Mouse (Mus musculus) liver, embryonic 12.5 days (tissue): ENCODE measurements around the gene Coro2b. TPM values are rescaled to one million over a fixed set of nuclear protein-coding genes. Genes with fewer than 3 reads are reported as not detected.
A peak's percentile ranks its signal among the peaks of the same experiment; 100 is the strongest.

ENCODE experiments used
- ATAC-seq: fragments of 200-750 bp; cut with Nextera tagmentation; 2 replicates; pipeline ENCODE4 v1.8.0; 2017; ENCODE audit warnings: moderate number of reproducible peaks, mild to moderate bottlenecking, moderate library complexity
- H3K27ac ChIP-seq: fragments of 300-500 bp; sonication (generic); 2 replicates; pipeline ENCODE4 v1.5.1; 2016; ENCODE audit warnings: mild to moderate bottlenecking
- H3K27me3 ChIP-seq: fragments of 300-500 bp; sonication (generic); replicated peaks from 2 replicates; pipeline ENCODE4 v1.6.1; 2016; ENCODE audit warnings: mild to moderate bottlenecking, moderate library complexity
- H3K36me3 ChIP-seq: fragments of 300-500 bp; sonication (generic); 2 replicates; pipeline ENCODE4 v1.6.1; 2016; ENCODE audit warnings: mild to moderate bottlenecking, moderate library complexity
- H3K4me1 ChIP-seq: fragments of 300-500 bp; sonication (generic); 2 replicates; pipeline ENCODE4 v1.6.1; 2016
- H3K4me2 ChIP-seq: fragments of 300-500 bp; sonication (generic); 2 replicates; pipeline ENCODE4 v1.6.1; 2016; ENCODE audit warnings: mild to moderate bottlenecking, moderate library complexity
- H3K4me3 ChIP-seq: fragments of 300-500 bp; sonication (generic); 2 replicates; pipeline ENCODE4 v1.5.1; 2016; ENCODE audit warnings: mild to moderate bottlenecking, moderate library complexity
- H3K9ac ChIP-seq: fragments of 300-500 bp; sonication (generic); 2 replicates; pipeline ENCODE4 v1.6.1; 2016; ENCODE audit warnings: mild to moderate bottlenecking, moderate library complexity
- H3K9me3 ChIP-seq: fragments of 300-500 bp; sonication (generic); replicated peaks from 2 replicates; pipeline ENCODE4 v1.6.1; 2016; ENCODE audit warnings: mild to moderate bottlenecking, moderate library complexity
- WGBS: fragments of 180-500 bp; shearing (Covaris S2); methylation state at CpG from one replicate; pipeline ENCODE4 v1.1.7; 2016; ENCODE audit not compliant: insufficient replicate concordance; 5-methylcytosine and 5-hydroxymethylcytosine counted together
- polyA plus RNA-seq: library from polyadenylated mRNA; unstranded; fragments of >200 nt; fragmentation: Nextera tagmentation; extraction: Ambion mirVana; gene quantifications from 2 replicates; pipeline ENCODE4 v1.2.1, GENCODE M21; 2016

Coro2b gene
- polyA plus RNA-seq, 1 experiment from 2014 or later: 2.7 TPM

DNA sequence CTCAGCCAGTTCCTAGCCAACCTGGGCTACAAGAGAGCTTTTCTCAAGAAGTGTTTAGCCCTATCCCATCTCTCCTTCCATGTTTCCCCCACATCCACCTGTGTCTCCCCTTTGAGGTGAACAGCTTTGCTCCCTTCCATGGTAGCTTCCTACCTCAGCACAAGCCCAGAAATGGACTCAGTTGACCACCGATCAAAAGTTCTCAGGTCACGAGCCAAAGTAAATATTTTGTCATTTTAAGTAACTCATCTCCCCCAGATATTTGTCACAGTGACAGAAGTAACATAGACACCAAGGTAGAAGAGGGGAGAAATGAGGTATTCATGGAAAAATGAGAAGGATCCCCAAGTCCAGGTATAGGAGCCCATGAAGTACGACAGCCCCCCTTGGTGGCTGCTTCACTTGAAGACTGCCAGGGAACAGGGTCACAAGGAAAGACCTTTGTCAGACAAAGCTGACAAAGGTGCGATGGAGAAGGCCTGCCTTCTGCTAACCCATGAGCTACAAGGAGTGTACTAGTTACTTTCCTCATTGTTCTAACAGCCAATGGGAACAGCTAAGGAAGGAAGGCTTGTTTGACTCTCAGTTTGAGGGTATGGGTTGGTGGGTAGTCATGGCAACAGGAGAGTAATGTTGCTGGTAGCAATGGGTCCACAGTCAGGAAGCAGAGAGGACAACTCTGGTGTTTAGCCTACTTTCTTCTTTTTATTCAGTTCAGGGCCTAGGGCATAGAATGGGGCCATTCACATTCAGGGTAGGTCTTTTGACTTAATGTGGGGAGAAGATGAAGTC is 150.9 kb downstream of the Coro2b start:
- Histone ChIP-seq H3K9me3 (no peaks in the 10 kb centered on the region), H3K27me3 (no peaks in the 10 kb centered on the region), H3K27ac (no peak overlapping the region), H3K4me3 (no peak overlapping the region), H3K9ac (no peak overlapping the region), H3K36me3 (no peaks in the 10 kb centered on the region), H3K4me1 (peaks cover 26% of the 10 kb centered on the region), H3K4me2 (no peak overlapping the region)
- ATAC-seq: no peak
- 74% methylated on average over 4 of the region's 4 CpGs for WGBS

DNA sequence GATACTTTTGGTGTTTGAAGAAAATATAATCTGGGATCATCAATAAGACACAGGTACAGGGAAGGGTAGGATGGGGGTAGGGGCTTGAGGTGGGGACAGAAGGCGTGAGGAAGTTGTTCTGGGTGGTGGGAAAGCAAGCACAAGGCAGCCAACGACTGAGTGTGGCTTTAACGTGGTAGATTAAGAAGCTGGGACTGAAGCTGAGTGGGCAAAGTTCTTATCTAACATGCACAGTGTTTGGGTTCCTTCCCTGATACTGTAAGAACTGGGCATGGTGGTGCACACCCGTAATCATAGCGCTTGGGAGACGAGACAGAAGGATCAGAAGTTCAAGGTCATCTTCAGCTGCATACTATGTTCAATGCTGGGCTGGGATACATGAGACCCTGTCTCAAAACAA is 151.8 kb downstream of the Coro2b start:
- no peak overlapping the region; the same call in 1 of the 2 replicates for H3K27ac ChIP-seq
- H3K27me3 ChIP-seq: no peaks in the 10 kb centered on the region
- H3K4me2 ChIP-seq: peak overlapping the region; percentile 25; the same call in 1 of the 2 replicates
- 13% methylated on average over 6 of the region's 6 CpGs for WGBS
- peaks cover 6% of the 10 kb centered on the region for H3K36me3 ChIP-seq
- no peak overlapping the region for H3K4me3 ChIP-seq
- no peaks in the 10 kb centered on the region for H3K9me3 ChIP-seq
- ATAC-seq: peak; percentile 90
- H3K9ac ChIP-seq: no peak overlapping the region
- H3K4me1 ChIP-seq: peaks cover 35% of the 10 kb centered on the region

DNA sequence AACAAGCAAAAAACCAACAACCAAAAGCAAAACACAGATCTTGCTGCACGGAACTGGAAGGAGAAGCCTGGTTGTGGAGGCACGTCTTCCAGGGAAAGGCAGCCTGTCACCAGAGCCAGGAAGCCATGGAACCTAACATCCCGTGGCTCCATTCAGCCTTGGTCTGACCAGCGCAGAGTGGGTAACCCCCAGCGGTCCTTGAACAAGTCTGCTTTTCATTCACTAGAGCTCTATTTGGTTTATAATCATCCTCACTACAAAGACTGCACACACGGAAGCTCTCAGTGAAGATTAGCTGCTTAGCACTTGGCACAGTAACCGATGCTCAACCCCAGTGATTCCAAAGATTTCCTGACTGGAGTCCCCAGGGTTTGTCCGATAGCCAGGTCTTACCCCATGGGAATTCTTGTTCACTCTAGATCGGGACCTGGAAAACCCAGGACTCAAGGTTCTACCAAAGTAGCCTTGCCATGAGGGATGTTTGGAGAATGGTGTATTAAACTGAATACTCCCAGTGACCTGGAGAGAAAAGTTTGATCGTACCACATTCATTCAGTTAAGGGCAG is 154.2 kb downstream of the Coro2b start:
- Histone ChIP-seq H3K36me3 (peaks cover 28% of the 10 kb centered on the region), H3K4me1 (peaks cover 40% of the 10 kb centered on the region), H3K27me3 (no peaks in the 10 kb centered on the region), H3K27ac (no peak overlapping the region), H3K4me3 (no peak overlapping the region), H3K9me3 (no peaks in the 10 kb centered on the region), H3K9ac (no peak overlapping the region), H3K4me2 (no peak overlapping the region)
- no peak for ATAC-seq
- WGBS: 77% methylated on average over 10 of the region's 10 CpGs

DNA sequence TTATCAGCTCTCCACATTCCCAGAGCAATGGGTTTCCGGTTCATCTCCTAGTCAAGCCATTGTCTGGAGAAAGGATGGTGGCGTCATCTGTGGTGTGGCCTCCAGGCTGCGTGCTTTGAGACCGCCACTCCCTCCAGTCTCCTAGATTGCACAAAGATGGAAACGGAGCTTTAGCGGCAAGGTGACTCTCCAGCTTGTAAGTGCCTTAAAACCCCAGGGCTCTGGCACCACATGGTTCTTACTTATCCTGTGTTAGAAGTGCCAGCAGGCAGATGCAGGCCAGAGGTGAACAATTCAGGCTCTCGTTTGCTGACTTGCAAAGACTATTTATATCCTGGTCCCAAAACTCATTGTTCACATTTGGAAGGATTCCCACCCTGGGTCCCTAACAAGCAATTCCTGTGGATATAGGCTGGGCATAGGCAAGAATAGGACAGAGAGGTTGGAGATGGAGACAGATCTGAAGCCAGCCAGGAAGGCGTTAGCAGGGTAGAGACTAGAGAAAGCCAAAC is 155.4 kb downstream of the Coro2b start:
- H3K27ac ChIP-seq: no peak overlapping the region
- H3K9ac ChIP-seq: no peak overlapping the region
- 34% methylated on average over 8 of the region's 8 CpGs for WGBS
- ATAC-seq: no peak
- H3K4me2 ChIP-seq: no peak overlapping the region
- peaks cover 40% of the 10 kb centered on the region for H3K4me1 ChIP-seq
- H3K36me3 ChIP-seq: peaks cover 40% of the 10 kb centered on the region
- no peak overlapping the region for H3K4me3 ChIP-seq
- no peaks in the 10 kb centered on the region for H3K27me3 ChIP-seq
- no peaks in the 10 kb centered on the region for H3K9me3 ChIP-seq

DNA sequence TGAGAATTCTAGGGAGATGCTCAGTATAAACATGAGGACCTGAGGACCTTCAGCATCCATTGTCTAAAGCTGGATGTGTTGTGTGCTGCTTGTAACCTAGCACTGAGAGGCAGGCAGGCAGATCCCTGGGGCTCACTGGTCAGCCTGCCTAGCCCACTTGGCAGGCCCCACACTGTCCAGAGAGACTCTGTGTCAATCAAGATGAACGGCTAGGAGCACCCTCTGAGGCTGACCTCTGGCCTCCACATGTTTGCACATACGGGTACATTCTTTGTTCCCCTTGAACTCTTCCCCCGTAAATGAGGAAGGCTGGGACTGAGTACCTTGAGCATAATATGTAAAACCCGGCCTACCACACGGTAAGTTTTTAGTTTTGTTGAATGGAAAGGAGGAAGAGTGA is 156.5 kb downstream of the Coro2b start:
- Histone ChIP-seq H3K9ac (no peak overlapping the region), H3K27me3 (no peaks in the 10 kb centered on the region), H3K4me2 (no peak overlapping the region), H3K27ac (0 out of 2 replicates have a peak overlapping the region, but pooled peaks have one; percentile 20), H3K4me1 (peaks cover 38% of the 10 kb centered on the region), H3K4me3 (no peak overlapping the region), H3K36me3 (peaks cover 51% of the 10 kb centered on the region), H3K9me3 (no peaks in the 10 kb centered on the region)
- WGBS: 50% methylated on average over 5 of the region's 5 CpGs
- ATAC-seq: no peak

DNA sequence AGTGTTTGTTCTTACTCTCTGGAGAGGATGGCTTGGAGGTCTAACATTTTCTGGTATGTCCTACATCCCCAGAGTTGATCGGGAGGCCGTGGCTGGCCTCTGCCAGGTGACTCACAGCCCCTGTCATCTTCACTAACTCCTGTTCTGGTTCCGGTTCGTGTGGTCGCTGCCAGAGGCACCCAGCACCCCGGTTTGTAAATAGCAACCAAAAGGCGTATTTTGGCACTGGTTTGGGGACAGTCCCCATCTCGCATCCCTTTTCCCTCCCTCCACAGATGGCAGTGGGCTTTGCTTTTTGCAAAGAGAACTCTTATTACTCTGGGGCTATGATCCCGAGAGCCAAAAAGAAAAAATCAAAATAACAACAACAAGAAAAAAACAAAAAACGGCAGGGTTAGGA is 158.9 kb downstream of the Coro2b start:
- Histone ChIP-seq H3K36me3 (peaks cover 74% of the 10 kb centered on the region), H3K27me3 (no peaks in the 10 kb centered on the region), H3K4me2 (no peak overlapping the region), H3K27ac (no peak overlapping the region), H3K4me3 (no peak overlapping the region), H3K9ac (no peak overlapping the region), H3K9me3 (no peaks in the 10 kb centered on the region), H3K4me1 (peaks cover 51% of the 10 kb centered on the region)
- no peak for ATAC-seq
- 84% methylated on average over 10 of the region's 10 CpGs for WGBS

DNA sequence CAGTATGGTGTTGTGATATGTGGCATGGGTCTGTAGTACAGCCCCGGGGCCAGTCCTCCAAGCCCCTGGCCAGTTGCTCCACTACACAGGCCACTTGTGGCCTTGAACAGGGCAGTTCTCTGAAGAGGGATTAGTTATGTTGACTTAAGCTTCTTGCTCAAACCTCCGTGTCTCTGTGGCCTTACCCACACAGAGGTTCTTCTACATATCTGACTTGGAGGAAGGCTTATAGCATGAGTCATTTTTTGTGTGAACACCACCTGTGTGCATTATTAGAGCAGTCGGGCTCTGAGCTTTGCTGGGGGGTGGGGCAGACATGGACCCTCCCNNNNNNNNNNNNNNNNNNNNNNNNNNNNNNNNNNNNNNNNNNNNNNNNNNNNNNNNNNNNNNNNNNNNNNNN is 162.6 kb downstream of the Coro2b start:
- WGBS: 55% methylated on average over 3 of the region's 3 CpGs
- Histone ChIP-seq H3K4me3 (no peak overlapping the region), H3K36me3 (peaks cover 85% of the 10 kb centered on the region), H3K4me1 (peaks cover 64% of the 10 kb centered on the region), H3K9ac (no peak overlapping the region), H3K9me3 (no peaks in the 10 kb centered on the region), H3K4me2 (peak overlapping the region; percentile 15; the same call in 1 of the 2 replicates), H3K27ac (peak overlapping the region; percentile 45; the same call in 1 of the 2 replicates), H3K27me3 (no peaks in the 10 kb centered on the region)
- ATAC-seq: no peak

DNA sequence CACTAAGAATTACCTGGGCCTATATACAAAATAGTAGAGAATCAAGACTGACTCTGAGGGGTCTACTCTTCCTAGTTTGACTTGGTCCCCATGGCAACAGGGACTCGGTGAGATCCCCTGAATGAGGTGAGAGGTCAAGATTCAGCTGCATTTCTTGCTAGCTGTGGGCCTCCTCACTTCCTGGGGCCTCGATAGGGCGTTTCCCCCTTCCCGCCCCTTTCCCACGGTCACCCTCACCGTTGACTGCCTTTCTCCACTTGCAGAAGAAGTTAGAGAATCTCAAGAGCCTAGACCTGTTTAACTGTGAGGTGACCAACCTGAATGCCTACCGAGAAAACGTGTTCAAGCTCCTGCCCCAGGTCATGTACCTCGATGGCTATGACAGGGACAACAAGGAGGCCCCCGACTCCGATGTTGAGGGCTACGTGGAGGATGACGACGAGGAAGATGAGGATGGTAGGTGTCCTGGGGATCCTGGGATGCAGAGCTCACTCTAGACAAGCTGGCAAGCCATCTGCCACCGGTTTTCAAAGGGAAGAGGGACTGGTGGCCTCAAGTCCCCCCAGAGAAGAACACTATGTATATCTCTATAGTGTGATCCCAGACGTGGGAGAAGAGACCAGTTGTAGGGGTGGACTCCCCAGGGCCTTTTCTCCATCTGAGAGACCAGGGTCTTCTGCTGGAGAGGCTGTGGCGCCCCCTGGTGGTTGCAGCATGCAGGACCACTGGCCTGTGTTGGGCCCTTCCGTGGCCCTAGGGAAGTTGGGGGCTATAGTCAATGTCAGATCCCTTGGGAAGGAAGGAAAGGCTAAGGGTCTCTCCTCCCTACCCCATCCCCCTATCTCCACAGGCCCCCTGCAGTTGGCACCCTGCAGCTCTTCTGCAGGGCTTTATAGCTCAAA is 163.4 kb downstream of the Coro2b start:
- ATAC-seq: peak; percentile 51; the same call in 1 of the 2 replicates

DNA sequence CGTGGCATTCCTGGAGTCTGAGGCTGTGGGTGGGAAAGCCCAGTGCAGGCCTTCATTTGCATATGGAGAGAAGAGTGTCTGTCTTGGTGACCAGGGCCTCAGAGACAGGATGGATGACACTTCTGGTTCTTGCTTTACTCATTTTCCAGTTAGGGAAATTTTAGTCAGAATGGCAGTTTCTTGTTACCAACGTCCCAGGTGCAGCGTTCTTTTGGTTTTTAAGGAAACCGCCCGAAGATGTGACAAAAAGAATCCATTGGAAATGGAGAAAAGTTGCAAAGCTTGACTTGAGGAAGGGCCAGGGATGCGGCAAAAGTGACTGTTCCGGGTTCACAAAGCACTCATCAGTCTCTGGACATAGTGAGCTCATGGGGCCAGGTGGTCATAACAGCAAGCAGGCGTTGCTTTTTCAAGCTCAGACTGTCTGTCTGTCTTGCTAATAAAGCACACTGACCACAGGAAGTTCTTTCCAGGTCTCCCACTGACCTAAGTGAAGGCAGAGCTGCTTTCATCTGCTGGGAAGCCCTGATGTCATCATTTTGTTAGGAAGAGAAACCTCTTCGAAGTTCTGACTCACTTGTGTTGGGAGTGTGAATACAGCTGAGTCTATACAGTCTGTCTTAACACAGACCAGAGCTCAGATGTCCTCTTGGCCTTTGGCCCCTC is 164.2 kb downstream of the Coro2b start:
- Histone ChIP-seq H3K9me3 (no peaks in the 10 kb centered on the region), H3K9ac (no peak overlapping the region), H3K4me3 (no peak overlapping the region), H3K36me3 (peaks cover 76% of the 10 kb centered on the region), H3K4me2 (no peak overlapping the region), H3K27me3 (no peaks in the 10 kb centered on the region), H3K27ac (peak overlapping the region; percentile 38; the same call in 1 of the 2 replicates), H3K4me1 (peaks cover 80% of the 10 kb centered on the region)
- WGBS: 78% methylated on average over 9 of the region's 9 CpGs
- no peak for ATAC-seq

More for the DNA sequence above, 163.4 kb downstream of the Coro2b start:
- WGBS: 45% methylated on average over 16 of the region's 18 CpGs
- Histone ChIP-seq H3K4me2 (0 out of 2 replicates have a peak overlapping the region, but pooled peaks have one; percentile 0), H3K9ac (no peak overlapping the region), H3K4me1 (peaks cover 72% of the 10 kb centered on the region), H3K36me3 (peaks cover 84% of the 10 kb centered on the region), H3K4me3 (no peak overlapping the region), H3K27ac (peak overlapping the region; percentile 38; the same call in 1 of the 2 replicates), H3K27me3 (no peaks in the 10 kb centered on the region), H3K9me3 (no peaks in the 10 kb centered on the region)

DNA sequence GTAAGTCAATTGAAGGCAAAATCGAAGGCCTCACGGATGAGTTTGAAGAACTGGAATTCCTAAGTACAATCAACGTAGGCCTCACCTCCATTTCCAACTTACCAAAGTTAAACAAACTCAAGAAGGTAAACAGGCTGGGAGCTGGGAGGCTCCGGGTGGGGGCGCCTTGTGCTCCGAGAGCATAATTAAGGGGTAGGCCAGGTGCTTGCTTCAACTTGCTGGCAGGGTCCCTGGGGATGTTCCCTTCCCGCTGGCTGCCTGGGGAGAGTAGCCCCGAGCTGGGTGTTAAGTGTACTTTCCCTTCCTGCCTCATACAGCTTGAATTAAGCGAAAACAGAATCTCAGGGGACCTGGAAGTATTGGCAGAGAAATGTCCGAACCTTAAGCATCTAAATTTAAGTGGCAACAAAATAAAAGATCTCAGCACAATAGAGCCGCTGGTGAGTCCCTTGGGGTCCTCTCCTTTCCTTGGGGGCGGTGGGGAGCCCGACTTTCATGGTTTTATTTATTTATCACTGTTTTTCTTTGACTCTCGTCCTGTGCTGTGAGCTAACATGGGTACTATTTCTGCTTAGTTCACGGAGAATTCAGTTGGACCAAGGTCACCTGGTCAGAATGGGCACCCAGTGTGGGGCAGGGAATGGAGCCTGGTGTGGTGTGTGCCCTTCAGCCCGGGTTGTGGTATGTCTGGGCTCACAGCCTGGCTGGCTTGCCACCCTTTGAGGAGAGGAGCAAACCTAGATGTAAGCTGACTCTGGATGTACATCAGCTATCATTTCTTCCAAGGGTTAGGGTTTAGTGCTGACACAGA is 164.9 kb downstream of the Coro2b start:
- ATAC-seq: no peak
- no peak overlapping the region for H3K4me3 ChIP-seq
- H3K4me1 ChIP-seq: peaks cover 88% of the 10 kb centered on the region
- H3K27me3 ChIP-seq: no peaks in the 10 kb centered on the region
- H3K4me2 ChIP-seq: no peak overlapping the region
- 0 out of 2 replicates have a peak overlapping the region, but pooled peaks have one; percentile 38 for H3K27ac ChIP-seq
- no peaks in the 10 kb centered on the region for H3K9me3 ChIP-seq
- WGBS: 83% methylated on average over 16 of the region's 16 CpGs
- H3K9ac ChIP-seq: no peak overlapping the region
- peaks cover 69% of the 10 kb centered on the region for H3K36me3 ChIP-seq
